Mouse (Mus musculus) lung, embryonic 15.5 days (tissue): Measurements from ENCODE around the gene Olfr1028. TPM values are rescaled to one million over a fixed set of nuclear protein-coding genes. Genes with fewer than 3 reads are reported as not detected.

ENCODE experiments used
- ATAC-seq: fragments of 200-750 bp; cut with Nextera tagmentation; 2 replicates; pipeline ENCODE4 v1.8.0; 2017; ENCODE audit warnings: moderate number of reproducible peaks, borderline replicate concordance; ENCODE audit not compliant: low FRiP score, low TSS enrichment; ENCODE audit errors: extremely low read depth
- H3K27ac ChIP-seq: fragments of 300-500 bp; sonication (generic); 2 replicates; pipeline ENCODE4 v1.5.1; 2015; ENCODE audit warnings: moderate library complexity, mild to moderate bottlenecking, inconsistent platforms
- H3K27me3 ChIP-seq: fragments of 300-500 bp; sonication (generic); 2 replicates; pipeline ENCODE4 v1.6.1; 2015; ENCODE audit warnings: inconsistent platforms
- H3K36me3 ChIP-seq: fragments of 300-500 bp; sonication (generic); 2 replicates; pipeline ENCODE4 v1.6.1; 2015; ENCODE audit warnings: inconsistent platforms
- H3K4me1 ChIP-seq: fragments of 300-500 bp; sonication (generic); 2 replicates; pipeline ENCODE4 v1.6.1; 2015; ENCODE audit warnings: inconsistent platforms
- H3K4me2 ChIP-seq: fragments of 300-500 bp; sonication (generic); 2 replicates; pipeline ENCODE4 v1.6.1; 2015; ENCODE audit warnings: inconsistent platforms, mild to moderate bottlenecking, moderate library complexity
- H3K4me3 ChIP-seq: fragments of 300-500 bp; sonication (generic); 2 replicates; pipeline ENCODE4 v1.5.1; 2015; ENCODE audit warnings: mild to moderate bottlenecking, inconsistent platforms
- H3K9ac ChIP-seq: fragments of 300-500 bp; sonication (generic); 2 replicates; pipeline ENCODE4 v1.6.1; 2015; ENCODE audit warnings: inconsistent platforms
- H3K9me3 ChIP-seq: fragments of 300-500 bp; sonication (generic); 2 replicates; pipeline ENCODE4 v1.6.1; 2016; ENCODE audit warnings: inconsistent platforms
- WGBS: fragments of 180-500 bp; shearing (Covaris S2); methylation state at CpG from one replicate; pipeline ENCODE4 v1.1.7; 2015; 5-methylcytosine and 5-hydroxymethylcytosine counted together
- polyA plus RNA-seq: library from polyadenylated mRNA; unstranded; fragments of >200 nt; fragmentation: Nextera tagmentation; extraction: Ambion mirVana; gene quantifications from 2 replicates; pipeline ENCODE4 v1.2.1, GENCODE M21; 2015

Gene Olfr1028
- polyA plus RNA-seq, result not detected in 2 replicates

- no peaks in the 10 kb centered on the region for H3K36me3 ChIP-seq
- H3K27me3 ChIP-seq, result no peaks in the 10 kb centered on the region
- H3K9ac ChIP-seq, result no peak within 1 kb of the TSS
- no peak within 1 kb of the TSS for H3K27ac ChIP-seq
- no peak within 1 kb of the TSS for H3K4me2 ChIP-seq
- no peak for ATAC-seq
- no peak within 1 kb of the TSS for H3K4me3 ChIP-seq
- 81% methylated on average over 1 of the region's 1 CpGs for WGBS
- no peaks in the 10 kb centered on the region for H3K9me3 ChIP-seq
- H3K4me1 ChIP-seq, result no peaks in the 10 kb centered on the region
Observed at GRCm38 (mm10) chr2:85950137-85950536, at the start of gene Olfr1028. Olfr1028 (plus strand) TSS chr2:85950437.

DNA sequence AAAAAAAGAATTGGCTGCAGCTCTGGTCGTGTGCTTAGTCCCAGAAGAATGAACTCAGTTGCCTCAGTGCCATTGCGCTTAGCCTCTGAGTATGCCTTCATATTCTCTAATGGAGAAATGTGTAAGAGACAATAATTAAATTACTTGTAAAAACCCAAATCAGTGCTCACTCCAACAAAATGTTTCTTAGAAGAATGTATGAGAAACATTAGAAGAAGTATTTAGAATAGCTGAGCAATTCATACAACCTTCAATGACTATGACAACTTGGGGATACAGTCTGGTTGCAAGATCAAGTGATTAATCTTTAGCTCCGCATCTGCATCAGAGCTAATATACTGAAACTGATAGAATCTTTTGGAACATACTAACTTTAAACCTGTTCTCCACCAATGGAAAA is 45.3 kb upstream of the Olfr1028 start, which contains the start of gene Olfr1024:
Gene Olfr1024 (minus strand): TSS at position 101 of the 400 bp plus-strand sequence.
- Histone ChIP-seq H3K4me1 (no peaks in the 10 kb centered on the region), H3K4me2 (no peak within 1 kb of the TSS), H3K36me3 (no peaks in the 10 kb centered on the region), H3K9ac (no peak within 1 kb of the TSS), H3K4me3 (no peak within 1 kb of the TSS), H3K9me3 (no peaks in the 10 kb centered on the region), H3K27me3 (no peaks in the 10 kb centered on the region), H3K27ac (no peak within 1 kb of the TSS)
- no peak for ATAC-seq
- WGBS, result 76% methylated on average over 3 of the region's 3 CpGs

- ATAC-seq, result no peak
- Histone ChIP-seq H3K9me3 (no peaks in the 10 kb centered on the region), H3K4me3 (no peak overlapping the region), H3K4me2 (no peak overlapping the region), H3K27me3 (no peaks in the 10 kb centered on the region), H3K27ac (no peak overlapping the region), H3K36me3 (no peaks in the 10 kb centered on the region), H3K9ac (no peak overlapping the region), H3K4me1 (no peaks in the 10 kb centered on the region)
Observed at GRCm38 (mm10) chr2:85913197-85913596, 37.0 kb upstream of the Olfr1028 start.

- H3K36me3 ChIP-seq, result no peaks in the 10 kb centered on the region
- no peak within 1 kb of the TSS for H3K4me2 ChIP-seq
- 46% methylated on average over 1 of the region's 1 CpGs for WGBS
- H3K9me3 ChIP-seq, result no peaks in the 10 kb centered on the region
- H3K27me3 ChIP-seq, result no peaks in the 10 kb centered on the region
- no peak for ATAC-seq
- H3K9ac ChIP-seq, result no peak within 1 kb of the TSS
- no peak within 1 kb of the TSS for H3K27ac ChIP-seq
- H3K4me3 ChIP-seq, result no peak within 1 kb of the TSS
- no peaks in the 10 kb centered on the region for H3K4me1 ChIP-seq
Observed at GRCm38 (mm10) chr2:85914893-85915292, 35.3 kb upstream of the Olfr1028 start, which contains the start of gene Olfr1025-ps1. Olfr1025-ps1 (plus strand) TSS chr2:85915193.

- H3K4me1 ChIP-seq, result no peaks in the 10 kb centered on the region
- no peak within 1 kb of the TSS for H3K4me3 ChIP-seq
- ATAC-seq, result no peak
- H3K27me3 ChIP-seq, result no peaks in the 10 kb centered on the region
- WGBS, result 76% methylated on average over 3 of the region's 3 CpGs
- H3K9me3 ChIP-seq, result no peaks in the 10 kb centered on the region
- H3K9ac ChIP-seq, result no peak within 1 kb of the TSS
- no peak within 1 kb of the TSS for H3K27ac ChIP-seq
- no peak within 1 kb of the TSS for H3K4me2 ChIP-seq
- H3K36me3 ChIP-seq, result no peaks in the 10 kb centered on the region
Observed at GRCm38 (mm10) chr2:85921258-85921657, 29.0 kb upstream of the Olfr1028 start, which contains the start of gene Olfr1026. Olfr1026 (plus strand) TSS chr2:85921558.

DNA sequence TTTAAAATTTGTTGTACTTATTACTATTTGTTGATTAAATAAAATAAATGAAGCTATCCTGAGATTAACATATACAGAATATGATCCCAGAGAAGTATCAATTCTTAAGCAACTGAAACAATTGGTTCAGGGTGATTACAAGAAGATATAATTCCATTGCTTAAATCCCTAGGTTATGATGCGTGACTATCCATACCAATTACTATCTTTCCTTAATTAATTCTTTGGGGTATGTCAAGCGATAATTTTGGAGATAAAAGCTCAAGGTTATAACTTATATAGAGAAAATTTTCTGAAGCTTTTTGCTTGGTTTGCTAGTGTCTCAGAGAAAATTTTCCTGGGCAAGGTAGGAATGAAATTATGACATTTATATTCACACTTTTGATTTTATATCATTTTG is 23.4 kb downstream of the Olfr1028 start, which contains the start of gene Olfr1029:
Gene Olfr1029 (plus strand): TSS at position 301 of the 400 bp plus-strand sequence.
- Histone ChIP-seq H3K4me3 (no peak within 1 kb of the TSS), H3K9me3 (no peaks in the 10 kb centered on the region), H3K9ac (no peak within 1 kb of the TSS), H3K4me1 (no peaks in the 10 kb centered on the region), H3K27me3 (no peaks in the 10 kb centered on the region), H3K27ac (no peak within 1 kb of the TSS), H3K36me3 (no peaks in the 10 kb centered on the region), H3K4me2 (no peak within 1 kb of the TSS)
- 89% methylated on average over 2 of the region's 2 CpGs for WGBS
- ATAC-seq, result no peak

GRCm38 (mm10) chr2:85978976-85979375 is 28.7 kb downstream of the Olfr1028 start, which contains the start of gene Olfr1030:
Olfr1030 (plus strand) TSS chr2:85979276.
- Histone ChIP-seq H3K36me3 (no peaks in the 10 kb centered on the region), H3K4me2 (no peak within 1 kb of the TSS), H3K9ac (no peak within 1 kb of the TSS), H3K27ac (no peak within 1 kb of the TSS), H3K27me3 (no peaks in the 10 kb centered on the region), H3K9me3 (no peaks in the 10 kb centered on the region), H3K4me3 (no peak within 1 kb of the TSS), H3K4me1 (no peaks in the 10 kb centered on the region)
- ATAC-seq, result no peak
- WGBS, result 55% methylated on average over 1 of the region's 1 CpGs

- H3K4me2 ChIP-seq, result no peak within 1 kb of the TSS
- no peak within 1 kb of the TSS for H3K27ac ChIP-seq
- H3K27me3 ChIP-seq, result no peaks in the 10 kb centered on the region
- H3K4me1 ChIP-seq, result no peaks in the 10 kb centered on the region
- no peak for ATAC-seq
- WGBS, result 51% methylated on average over 3 of the region's 3 CpGs
- H3K9me3 ChIP-seq, result no peaks in the 10 kb centered on the region
- no peak within 1 kb of the TSS for H3K4me3 ChIP-seq
- no peaks in the 10 kb centered on the region for H3K36me3 ChIP-seq
- H3K9ac ChIP-seq, result no peak within 1 kb of the TSS
Observed at GRCm38 (mm10) chr2:85990004-85990403, 39.8 kb downstream of the Olfr1028 start, which contains the start of gene Olfr1031. Olfr1031 (plus strand) TSS chr2:85990304.

Other genes with a start within 250 kb of the Olfr1028 start
- not detected in 2 replicates for gene Olfr1009, start 235.0 kb upstream of the Olfr1028 start, polyA plus RNA-seq
- gene Olfr1012, start 187.7 kb upstream of the Olfr1028 start, polyA plus RNA-seq, result not detected in 2 replicates
- gene Olfr1013, start 183.3 kb upstream of the Olfr1028 start, polyA plus RNA-seq, result not detected in 2 replicates
- not detected in 2 replicates for gene Olfr1014, start 177.7 kb upstream of the Olfr1028 start, polyA plus RNA-seq
- not detected in 2 replicates for gene Olfr1015, start 168.4 kb upstream of the Olfr1028 start, polyA plus RNA-seq
- not detected in 2 replicates for gene Olfr1016, start 147.9 kb upstream of the Olfr1028 start, polyA plus RNA-seq
- not detected in 2 replicates for gene Olfr1018, start 132.0 kb upstream of the Olfr1028 start, polyA plus RNA-seq
- gene Olfr1019, start 105.0 kb upstream of the Olfr1028 start, polyA plus RNA-seq, result not detected in 2 replicates
- not detected in 2 replicates for gene Olfr1020, start 103.4 kb upstream of the Olfr1028 start, polyA plus RNA-seq
- not detected in 2 replicates for gene Olfr1022, start 81.8 kb upstream of the Olfr1028 start, polyA plus RNA-seq
- not detected in 2 replicates for gene Olfr1023, start 64.8 kb upstream of the Olfr1028 start, polyA plus RNA-seq
- not detected in 2 replicates for gene Olfr1024, start 45.4 kb upstream of the Olfr1028 start, polyA plus RNA-seq
- gene Olfr1025-ps1, start 35.2 kb upstream of the Olfr1028 start, polyA plus RNA-seq, result not detected in 2 replicates
- not detected in 2 replicates for gene Olfr1026, start 28.9 kb upstream of the Olfr1028 start, polyA plus RNA-seq
- gene Olfr1029, start 23.5 kb downstream of the Olfr1028 start, polyA plus RNA-seq, result not detected in 2 replicates
- gene Olfr1030, start 28.8 kb downstream of the Olfr1028 start, polyA plus RNA-seq, result not detected in 2 replicates
- gene Olfr1031, start 39.9 kb downstream of the Olfr1028 start, polyA plus RNA-seq, result not detected in 2 replicates
- not detected in 2 replicates for gene Olfr1032, start 55.1 kb downstream of the Olfr1028 start, polyA plus RNA-seq
- 2.3 and 3.1 TPM in 2 replicates for gene Olfr1033, start 70.2 kb downstream of the Olfr1028 start, polyA plus RNA-seq
- gene Olfr1034, start 95.4 kb downstream of the Olfr1028 start, polyA plus RNA-seq, result not detected in 2 replicates
- gene Olfr1036, start 123.6 kb downstream of the Olfr1028 start, polyA plus RNA-seq, result not detected in 2 replicates
- not detected in 2 replicates for gene Olfr1037, start 136.9 kb downstream of the Olfr1028 start, polyA plus RNA-seq
- gene Olfr1039, start 185.5 kb downstream of the Olfr1028 start, polyA plus RNA-seq, result not detected in 2 replicates
- not detected in 2 replicates for gene Olfr1040, start 196.3 kb downstream of the Olfr1028 start, polyA plus RNA-seq
- not detected in 2 replicates for gene Olfr1042, start 211.4 kb downstream of the Olfr1028 start, polyA plus RNA-seq
- not detected in 2 replicates for gene Olfr1043, start 217.1 kb downstream of the Olfr1028 start, polyA plus RNA-seq
- not detected in 2 replicates for gene Olfr1044, start 227.4 kb downstream of the Olfr1028 start, polyA plus RNA-seq
- gene Olfr52, start 235.2 kb downstream of the Olfr1028 start, polyA plus RNA-seq, result not detected in 2 replicates